Mouse (Mus musculus): Measurements from ENCODE around the gene Pramel4. TPM values are rescaled to one million over a fixed set of nuclear protein-coding genes. Genes with fewer than 3 reads are reported as not detected.

Pramel4 gene
- not detected in 2 replicates for polyA plus RNA-seq (2012; rRNA removed)

DNA sequence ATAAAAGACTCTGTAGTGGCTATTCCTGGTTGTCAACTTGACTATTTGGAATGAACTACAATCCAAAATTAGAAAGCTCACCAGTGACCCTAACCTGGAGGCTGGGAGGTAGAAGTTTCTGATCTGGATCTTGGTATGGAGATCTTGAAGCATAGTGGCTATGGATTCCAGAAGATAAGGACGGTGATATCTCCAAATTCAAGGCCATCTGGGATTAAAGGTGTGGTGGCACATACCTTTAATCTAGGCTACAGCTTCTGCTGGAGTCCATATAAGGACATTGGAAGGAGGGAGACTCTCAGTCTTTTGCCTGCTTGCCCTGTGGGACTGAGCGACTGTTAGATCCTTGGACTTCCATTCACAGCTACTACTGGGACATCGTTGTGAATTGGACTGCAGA is at the start of gene Pramel4:
Pramel4 (plus strand) TSS at position 301 of the 400 bp plus-strand sequence.

DNA sequence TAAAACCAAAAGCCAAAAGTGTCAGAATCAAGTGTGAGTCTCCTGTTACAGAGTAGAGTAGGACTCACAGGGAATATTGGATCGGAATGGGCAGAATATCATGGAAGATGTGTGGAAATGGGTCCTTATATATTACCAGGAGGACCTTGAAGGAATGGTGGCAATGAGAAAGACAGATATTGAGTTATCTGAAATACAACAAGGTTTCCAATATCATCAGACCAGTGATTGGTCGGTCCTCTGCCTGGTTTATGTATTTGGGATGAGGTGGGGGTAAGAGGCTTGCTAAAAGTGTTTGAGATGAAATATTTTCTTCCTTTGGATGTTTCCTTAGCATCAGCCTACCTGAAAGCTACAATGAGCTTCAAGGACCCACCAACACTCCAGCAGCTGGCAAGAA is 47.2 kb downstream of the Pramel4 start, which contains the start of gene Gm13102:
Gm13102 (plus strand) TSS at position 301 of the 400 bp plus-strand sequence.

Other genes starting within 250 kb of the Pramel4 start
- not detected in 2 replicates for gene Gm13084, start 243.0 kb upstream of the Pramel4 start, polyA plus RNA-seq (2012; rRNA removed)
- not detected in 2 replicates for gene Gm13103, start 212.6 kb upstream of the Pramel4 start, polyA plus RNA-seq (2012; rRNA removed)
- gene Pramef6, start 158.7 kb upstream of the Pramel4 start, polyA plus RNA-seq (2012; rRNA removed) = not detected in 2 replicates
- not detected in 2 replicates for gene Pramef25, start 108.1 kb upstream of the Pramel4 start, polyA plus RNA-seq (2012; rRNA removed)
- gene Gm13101, start 92.2 kb upstream of the Pramel4 start, polyA plus RNA-seq (2012; rRNA removed) = not detected in 2 replicates
- gene Pramef17, start 64.8 kb upstream of the Pramel4 start, polyA plus RNA-seq (2012; rRNA removed) = not detected in 2 replicates
- not detected in 2 replicates for gene Gm13102, start 47.3 kb downstream of the Pramel4 start, polyA plus RNA-seq (2012; rRNA removed)
- not detected in 2 replicates for gene Oog3, start 103.5 kb downstream of the Pramel4 start, polyA plus RNA-seq (2012; rRNA removed)
- not detected in 2 replicates for gene Oog2, start 131.6 kb downstream of the Pramel4 start, polyA plus RNA-seq (2012; rRNA removed)
- gene C87977, start 154.2 kb downstream of the Pramel4 start, polyA plus RNA-seq (2012; rRNA removed) = not detected in 2 replicates
- not detected in 2 replicates for gene Pramel5, start 221.4 kb downstream of the Pramel4 start, polyA plus RNA-seq (2012; rRNA removed)